Mouse (Mus musculus): ENCODE results near the gene Mat1a.

The Mat1a gene

GRCm38 (mm10) chr14:41140686-41141085 is 35.9 kb downstream of the Mat1a start:
- DNase-seq (ENCODE audit: low spot score), result no peak

GRCm38 (mm10) chr14:41146035-41146434 is 41.2 kb downstream of the Mat1a start:
- DNase-seq (ENCODE audit: low spot score), result no peak

DNA sequence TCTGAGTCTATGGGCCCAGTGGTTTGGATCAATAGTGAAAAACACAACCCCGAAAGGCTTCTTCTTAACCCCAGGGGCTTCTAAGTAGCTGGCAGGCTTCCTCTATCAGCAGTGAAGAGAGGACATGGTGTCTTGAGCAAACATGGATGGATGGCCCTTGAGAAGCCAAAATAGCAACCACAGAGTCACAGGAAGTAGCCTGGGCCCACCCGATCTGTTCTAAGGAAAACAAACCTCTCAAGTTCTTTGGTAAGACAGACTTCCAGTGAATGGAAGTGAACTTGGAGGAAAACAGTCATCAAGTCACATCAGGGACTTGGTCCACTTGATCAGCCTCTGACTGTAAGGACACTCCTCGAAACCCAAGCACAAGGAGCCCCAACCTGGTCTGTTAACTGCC is 42.1 kb downstream of the Mat1a start:
- DNase-seq (ENCODE audit: low spot score), result no peak

- no peak for DNase-seq (ENCODE audit: low spot score)
Measured at GRCm38 (mm10) chr14:41147356-41147755, 42.5 kb downstream of the Mat1a start.

DNA sequence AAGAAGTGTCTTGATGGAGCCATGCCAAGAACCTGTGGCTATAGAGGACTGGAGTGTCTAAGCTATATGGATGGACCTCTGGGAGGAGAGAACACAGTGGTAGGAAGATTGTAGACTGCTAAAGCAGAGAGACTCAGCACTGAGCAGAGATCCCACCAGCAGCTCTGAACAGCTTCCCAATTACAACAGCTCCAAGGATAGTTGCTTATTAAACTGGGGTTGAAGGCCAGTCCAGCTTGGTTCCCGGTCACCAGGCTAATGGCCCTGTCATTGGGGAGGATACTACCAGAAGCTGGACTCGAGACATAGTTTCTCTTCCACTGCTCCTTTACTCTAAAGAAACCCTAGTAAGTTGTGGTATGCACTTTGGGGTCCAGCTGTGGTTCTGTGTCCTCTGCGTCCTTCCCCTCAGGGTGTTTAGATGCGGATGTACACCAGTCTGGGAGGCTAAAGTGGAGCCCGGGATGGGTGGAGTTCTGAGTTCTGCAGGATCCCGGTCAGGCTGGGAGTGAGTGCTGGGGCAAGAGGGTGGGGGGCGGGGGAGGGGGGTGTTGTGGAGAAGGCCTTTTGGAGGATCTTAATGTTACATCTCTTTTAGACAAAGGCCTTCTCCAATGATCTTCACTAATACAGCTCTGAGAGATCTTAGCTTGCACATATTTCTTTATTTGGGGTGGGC is 46.5 kb downstream of the Mat1a start, which contains the start of gene Mbl1:
Gene Mbl1 (plus strand): TSS at position 239 of the 679 bp plus-strand sequence.
- DNase-seq (ENCODE audit: low spot score), result no peak

DNA sequence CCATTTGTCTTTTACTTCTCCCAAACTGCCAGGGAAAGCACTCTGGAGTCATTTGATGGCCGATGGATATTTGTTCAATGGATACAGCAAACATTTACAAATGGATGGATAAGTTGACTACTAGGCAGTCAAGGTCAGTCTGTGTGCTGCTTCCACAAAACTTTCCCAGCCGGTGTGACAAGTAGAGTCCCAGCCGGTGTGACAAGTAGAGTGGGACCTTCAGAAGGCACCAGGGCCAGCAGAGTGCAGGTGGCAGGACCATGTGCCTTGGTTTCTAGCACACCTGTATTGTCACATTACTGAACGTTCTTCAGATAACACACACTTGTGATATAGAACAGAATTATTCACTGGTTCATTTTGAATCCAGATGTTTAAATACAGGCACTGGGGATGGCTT is 55.2 kb downstream of the Mat1a start:
- DNase-seq (ENCODE audit: low spot score), result no peak

DNA sequence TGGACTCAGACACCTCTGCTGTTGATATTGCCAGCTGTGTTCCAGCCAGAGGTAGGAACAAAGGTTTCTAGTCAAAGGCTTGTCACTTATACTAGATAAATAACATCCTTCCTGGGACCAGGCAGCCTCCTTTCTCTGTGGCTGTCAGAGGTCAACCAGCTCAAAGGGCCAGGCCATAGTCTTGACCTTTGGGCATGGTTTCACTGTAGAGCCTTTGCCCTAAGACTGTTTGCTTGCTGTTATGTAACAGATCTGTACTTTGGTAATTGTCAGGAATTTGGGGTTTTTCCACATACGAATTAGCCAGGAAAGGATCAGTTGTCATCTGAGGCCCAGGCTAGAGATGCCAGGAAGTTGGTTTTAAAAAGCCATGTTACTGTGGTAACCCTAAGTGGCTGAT is 55.9 kb downstream of the Mat1a start:
- peak; percentile 38 for DNase-seq (ENCODE audit: low spot score)

GRCm38 (mm10) chr14:41162663-41163062 is 57.8 kb downstream of the Mat1a start:
- peak; percentile 66 for DNase-seq (ENCODE audit: low spot score)

GRCm38 (mm10) chr14:41167278-41167677 is 62.4 kb downstream of the Mat1a start:
- DNase-seq (ENCODE audit: low spot score), result no peak

- DNase-seq (ENCODE audit: low spot score), result no peak
Measured at GRCm38 (mm10) chr14:41168567-41168966, 63.7 kb downstream of the Mat1a start.

DNA sequence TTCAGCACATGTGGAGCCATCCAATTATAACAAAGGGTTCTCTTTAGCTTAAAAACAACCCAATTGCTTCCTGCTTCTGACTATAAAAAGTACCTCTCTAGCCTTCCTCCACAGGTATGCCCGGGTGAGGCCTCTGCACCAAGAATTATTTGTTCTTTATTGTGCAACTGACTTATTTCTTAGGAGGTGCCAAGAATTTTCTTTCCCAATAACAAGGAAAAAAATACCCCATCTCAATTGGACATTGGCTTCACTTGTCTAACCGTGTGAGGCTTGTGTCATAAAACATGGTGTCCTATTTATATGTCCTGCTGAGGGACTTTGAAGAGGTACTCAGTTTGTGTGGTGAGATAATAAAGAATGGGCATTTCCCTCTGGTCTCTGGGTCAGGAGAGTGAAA is 65.7 kb downstream of the Mat1a start:
- no peak for DNase-seq (ENCODE audit: low spot score)
